Mouse (Mus musculus) testis, adult 2 months (tissue): Measurements from ENCODE around the gene Ehd4. TPM values are rescaled to one million over a fixed set of nuclear protein-coding genes. Genes with fewer than 3 reads are reported as not detected.
A peak's percentile ranks its signal among the peaks of the same experiment; 100 is the strongest.

ENCODE experiments used
- H3K27ac ChIP-seq: fragments of 200-500 bp; 2 replicates; pipeline ENCODE4 v1.5.1; 2012; ENCODE audit warnings: low read depth, low read length; ENCODE audit not compliant: control insufficient read depth, insufficient read depth
- H3K27me3 ChIP-seq: fragments of 200-500 bp; 2 replicates; pipeline ENCODE4 v1.6.1; 2012; ENCODE audit warnings: mild to moderate bottlenecking, low read length, moderate library complexity; ENCODE audit not compliant: control insufficient read depth, insufficient read depth
- H3K36me3 ChIP-seq: fragments of 200-500 bp; 2 replicates; pipeline ENCODE4 v1.6.1; 2012; ENCODE audit warnings: mild to moderate bottlenecking, low read length; ENCODE audit not compliant: control insufficient read depth, insufficient read depth
- H3K4me1 ChIP-seq: fragments of 200-500 bp; 2 replicates; pipeline ENCODE4 v1.6.1; 2012; ENCODE audit warnings: low read length; ENCODE audit not compliant: control insufficient read depth, insufficient read depth
- H3K4me3 ChIP-seq: fragments of 200-500 bp; 2 replicates; pipeline ENCODE4 v1.5.1; 2012; ENCODE audit warnings: low read depth, mild to moderate bottlenecking, low read length, moderate library complexity, mixed read lengths; ENCODE audit not compliant: control insufficient read depth
- CTCF ChIP-seq: fragments of 200-500 bp; IDR thresholded peaks from 2 replicates; pipeline ENCODE4 v1.5.1; 2012; ENCODE audit warnings: low read depth, mild to moderate bottlenecking, inconsistent platforms, low read length, moderate library complexity; ENCODE audit not compliant: control insufficient read depth, insufficient read depth, insufficient replicate concordance
- POLR2A ChIP-seq: fragments of 200-500 bp; IDR thresholded peaks from 2 replicates; pipeline ENCODE4 v1.6.1; 2012; ENCODE audit warnings: low read depth, mild to moderate bottlenecking, inconsistent platforms, low read length, moderate library complexity; ENCODE audit not compliant: control insufficient read depth
- polyA plus RNA-seq: library from polyadenylated mRNA; depleted of rRNA; stranded (reverse); fragments of >200 nt; gene quantifications from 2 replicates; pipeline ENCODE4 v1.2.3, GENCODE M21; 2012

Ehd4 gene
- polyA plus RNA-seq, 1 experiment, result 3.4 TPM

DNA sequence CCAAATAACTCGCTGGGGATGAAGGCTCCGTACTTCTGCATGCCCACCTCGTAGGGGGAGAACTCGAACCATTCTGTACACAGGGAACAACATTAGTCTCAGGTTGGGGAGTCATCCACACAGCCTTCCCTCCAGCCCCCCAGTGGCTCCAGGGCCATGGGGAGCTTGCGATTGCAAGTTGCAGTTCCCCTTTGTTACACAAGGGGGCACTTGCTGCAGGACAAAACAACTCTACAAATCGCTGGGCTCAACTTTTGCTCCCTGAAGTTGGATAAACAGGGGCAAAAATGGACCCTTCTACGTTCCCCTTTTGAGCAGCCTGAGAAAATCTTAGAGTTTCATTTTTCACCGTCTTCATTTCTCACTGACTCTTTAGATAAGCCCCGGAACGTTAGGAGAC is 19.3 kb upstream of the Ehd4 start:
- Histone ChIP-seq H3K4me1 (peaks cover 3% of the 10 kb centered on the region; the same call in 1 of the 2 replicates), H3K4me3 (peak overlapping the region; percentile 21; the same call in 1 of the 2 replicates), H3K27me3 (no peaks in the 10 kb centered on the region), H3K36me3 (no peaks in the 10 kb centered on the region), H3K27ac (no peak overlapping the region)
- no peak for TF ChIP-seq POLR2A
- peak; percentile 84 for TF ChIP-seq CTCF

DNA sequence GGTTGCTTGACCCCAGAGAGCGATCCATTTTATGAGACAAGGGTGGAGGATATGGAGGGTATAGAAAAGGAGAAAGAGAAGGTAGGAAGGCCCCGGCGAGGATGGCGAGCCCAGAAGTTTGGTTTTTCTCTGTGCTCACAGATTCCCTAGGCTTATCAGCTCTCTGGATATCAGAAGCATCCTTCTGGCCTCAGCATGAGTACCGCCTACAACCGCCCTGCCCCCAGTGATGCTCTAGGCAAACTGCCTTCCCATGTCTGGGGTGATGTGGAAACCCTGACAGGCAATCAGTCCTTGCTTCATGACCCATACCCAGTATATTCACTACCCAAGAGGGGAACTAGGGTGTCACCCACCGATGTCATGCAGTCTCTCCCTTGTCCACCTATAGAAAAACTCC is 17.0 kb upstream of the Ehd4 start:
- Histone ChIP-seq H3K27ac (no peak overlapping the region), H3K4me3 (no peak overlapping the region), H3K27me3 (no peaks in the 10 kb centered on the region), H3K36me3 (no peaks in the 10 kb centered on the region), H3K4me1 (peaks cover 3% of the 10 kb centered on the region; the same call in 1 of the 2 replicates)
- no peak for TF ChIP-seq POLR2A
- TF ChIP-seq CTCF, result no peak

DNA sequence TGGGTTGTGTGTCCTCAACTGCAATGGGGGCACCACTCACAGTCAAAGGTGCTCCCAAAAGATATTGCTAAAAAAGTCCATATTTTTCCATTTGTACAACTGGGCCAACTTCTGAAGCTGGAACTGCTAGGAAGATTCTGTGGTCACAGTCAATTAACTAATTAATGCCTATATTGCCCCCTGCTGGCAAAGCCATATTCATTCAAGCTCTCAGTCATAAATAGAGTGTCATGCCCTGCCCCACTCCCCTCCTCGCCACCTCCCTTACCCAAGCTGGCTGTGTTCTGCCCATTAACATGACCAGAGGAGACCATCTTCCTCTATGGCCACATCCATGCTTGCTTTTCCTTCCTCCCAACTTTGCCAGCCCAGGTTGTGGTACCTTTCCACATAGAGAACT is 16.3 kb upstream of the Ehd4 start:
- Histone ChIP-seq H3K36me3 (no peaks in the 10 kb centered on the region), H3K27me3 (no peaks in the 10 kb centered on the region), H3K4me3 (no peak overlapping the region), H3K27ac (no peak overlapping the region), H3K4me1 (peaks cover 3% of the 10 kb centered on the region; the same call in 1 of the 2 replicates)
- TF ChIP-seq POLR2A, result no peak
- no peak for TF ChIP-seq CTCF

DNA sequence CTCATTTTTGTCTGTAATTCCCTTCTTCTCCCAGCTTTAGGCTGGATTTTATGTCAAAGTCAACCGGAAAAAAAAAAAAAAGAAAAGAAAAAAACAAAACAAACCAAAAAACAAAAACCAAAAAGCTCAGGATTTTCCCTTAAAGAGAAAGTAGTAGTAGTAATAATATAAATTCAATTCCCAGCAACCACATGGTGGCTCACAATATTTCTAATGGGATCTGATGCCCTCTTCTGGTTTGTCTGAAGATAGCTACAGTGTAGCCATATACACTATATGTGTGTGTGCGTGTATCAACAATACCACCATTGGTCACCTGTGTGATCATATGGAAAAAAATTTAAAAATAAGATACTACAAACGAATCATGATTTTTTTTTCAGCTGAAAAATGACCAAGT is 15.0 kb upstream of the Ehd4 start:
- H3K4me1 ChIP-seq, result peaks cover 3% of the 10 kb centered on the region; the same call in 1 of the 2 replicates
- no peak overlapping the region for H3K27ac ChIP-seq
- no peaks in the 10 kb centered on the region for H3K36me3 ChIP-seq
- H3K4me3 ChIP-seq, result no peak overlapping the region
- no peaks in the 10 kb centered on the region for H3K27me3 ChIP-seq
- TF ChIP-seq CTCF (no peak), POLR2A (no peak)

DNA sequence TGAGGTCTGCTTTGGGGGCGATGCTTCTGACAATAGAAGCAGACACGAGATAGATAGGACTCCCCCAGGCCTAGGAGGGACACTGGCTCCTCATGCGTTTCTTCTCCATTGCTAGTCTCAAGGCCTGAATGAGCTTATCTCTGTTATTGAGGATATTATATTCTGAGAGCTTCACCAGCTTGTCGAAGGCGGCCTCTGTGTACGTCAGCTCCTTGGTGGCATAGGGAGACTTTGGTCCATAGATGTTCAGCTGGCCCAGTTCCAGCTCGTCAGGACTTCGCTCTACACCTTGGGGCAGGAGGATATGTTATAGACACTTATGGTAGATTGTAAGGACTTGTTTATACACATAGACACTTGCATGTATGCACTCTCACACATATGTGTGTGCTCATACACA is 13.4 kb upstream of the Ehd4 start:
- TF ChIP-seq CTCF (no peak), POLR2A (no peak)
- Histone ChIP-seq H3K4me1 (no peaks in the 10 kb centered on the region), H3K36me3 (no peaks in the 10 kb centered on the region), H3K27ac (no peak overlapping the region), H3K27me3 (no peaks in the 10 kb centered on the region), H3K4me3 (no peak overlapping the region)

DNA sequence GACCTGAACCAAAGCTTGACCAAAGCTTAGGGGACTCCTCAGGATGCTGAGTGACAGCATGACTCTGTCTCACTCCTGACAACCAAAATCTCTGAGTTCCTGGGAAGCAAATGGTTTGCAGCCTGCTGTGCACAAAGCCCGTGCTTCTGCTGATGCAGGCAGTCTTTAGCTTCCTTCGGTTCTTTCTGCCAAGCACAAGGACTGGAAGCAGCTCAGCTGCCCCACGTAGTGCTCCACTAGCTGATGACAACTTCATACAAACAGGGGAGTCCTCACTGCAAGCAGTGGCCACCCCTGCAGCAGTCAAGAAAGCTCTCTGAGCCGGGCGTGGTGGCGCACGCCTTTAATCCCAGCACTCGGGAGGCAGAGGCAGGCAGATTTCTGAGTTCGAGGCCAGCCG is 11.1 kb upstream of the Ehd4 start:
- H3K4me1 ChIP-seq, result no peaks in the 10 kb centered on the region
- TF ChIP-seq CTCF, result no peak
- TF ChIP-seq POLR2A, result no peak
- H3K27ac ChIP-seq, result no peak overlapping the region
- no peak overlapping the region for H3K4me3 ChIP-seq
- H3K27me3 ChIP-seq, result no peaks in the 10 kb centered on the region
- no peaks in the 10 kb centered on the region for H3K36me3 ChIP-seq

DNA sequence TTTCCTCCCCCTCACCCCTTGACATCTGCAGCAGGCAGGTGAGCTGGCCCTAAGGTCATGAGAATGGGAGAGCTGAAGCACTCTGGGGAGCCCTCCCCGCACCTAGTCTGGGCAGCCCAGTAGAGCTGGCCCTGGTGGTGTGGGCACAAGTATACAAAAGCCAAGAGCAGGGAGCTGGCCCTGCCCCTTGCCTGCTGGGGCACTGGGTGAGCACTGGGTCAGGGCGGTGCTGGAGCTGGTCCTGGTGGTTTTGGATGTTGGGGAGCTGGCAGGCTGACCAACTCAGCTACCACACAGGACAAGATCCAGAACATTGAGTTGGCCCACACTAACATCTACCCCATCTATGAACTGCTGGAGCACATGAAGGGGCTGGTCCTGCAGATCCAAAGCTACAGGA is 5.0 kb upstream of the Ehd4 start:
- no peaks in the 10 kb centered on the region for H3K27me3 ChIP-seq
- no peak overlapping the region for H3K27ac ChIP-seq
- TF ChIP-seq POLR2A, result no peak
- TF ChIP-seq CTCF, result no peak
- no peaks in the 10 kb centered on the region for H3K36me3 ChIP-seq
- peaks cover 2% of the 10 kb centered on the region for H3K4me1 ChIP-seq
- no peak overlapping the region for H3K4me3 ChIP-seq

DNA sequence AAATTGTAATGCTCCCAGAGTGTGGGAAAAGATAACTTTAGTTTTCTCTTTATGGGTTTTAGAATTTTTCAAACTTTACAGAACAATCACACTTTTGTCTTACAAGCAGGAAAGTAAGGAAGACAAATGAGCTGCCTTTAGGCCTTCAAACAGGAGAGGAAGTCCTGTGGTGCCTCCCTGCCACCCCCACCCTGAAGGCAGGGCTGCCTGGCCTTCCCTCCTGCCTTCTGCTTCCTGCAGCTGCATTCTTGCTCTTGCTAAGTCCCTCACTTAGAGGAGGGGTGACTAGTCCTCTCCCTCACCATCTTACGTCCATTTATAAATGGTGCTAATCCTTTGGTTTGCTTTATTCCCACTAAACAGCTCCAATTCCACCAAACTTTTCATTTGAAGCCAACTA is 4.4 kb upstream of the Ehd4 start:
- Histone ChIP-seq H3K4me3 (no peak overlapping the region), H3K27me3 (no peaks in the 10 kb centered on the region), H3K4me1 (peaks cover 3% of the 10 kb centered on the region), H3K27ac (no peak overlapping the region), H3K36me3 (no peaks in the 10 kb centered on the region)
- TF ChIP-seq POLR2A, result no peak
- TF ChIP-seq CTCF, result no peak
